Mouse (Mus musculus) lung, embryonic 15.5 days (tissue): ENCODE results near the gene Trp73. TPM values are rescaled to one million over a fixed set of nuclear protein-coding genes. Genes with fewer than 3 reads are reported as not detected.

ENCODE experiments used
- ATAC-seq: fragments of 200-750 bp; cut with Nextera tagmentation; 2 replicates; pipeline ENCODE4 v1.8.0; 2017; ENCODE audit warnings: moderate number of reproducible peaks, borderline replicate concordance; ENCODE audit not compliant: low FRiP score, low TSS enrichment; ENCODE audit errors: extremely low read depth
- H3K27ac ChIP-seq: fragments of 300-500 bp; sonication (generic); 2 replicates; pipeline ENCODE4 v1.5.1; 2015; ENCODE audit warnings: moderate library complexity, mild to moderate bottlenecking, inconsistent platforms
- H3K27me3 ChIP-seq: fragments of 300-500 bp; sonication (generic); 2 replicates; pipeline ENCODE4 v1.6.1; 2015; ENCODE audit warnings: inconsistent platforms
- H3K36me3 ChIP-seq: fragments of 300-500 bp; sonication (generic); 2 replicates; pipeline ENCODE4 v1.6.1; 2015; ENCODE audit warnings: inconsistent platforms
- H3K4me1 ChIP-seq: fragments of 300-500 bp; sonication (generic); 2 replicates; pipeline ENCODE4 v1.6.1; 2015; ENCODE audit warnings: inconsistent platforms
- H3K4me2 ChIP-seq: fragments of 300-500 bp; sonication (generic); 2 replicates; pipeline ENCODE4 v1.6.1; 2015; ENCODE audit warnings: inconsistent platforms, mild to moderate bottlenecking, moderate library complexity
- H3K4me3 ChIP-seq: fragments of 300-500 bp; sonication (generic); 2 replicates; pipeline ENCODE4 v1.5.1; 2015; ENCODE audit warnings: mild to moderate bottlenecking, inconsistent platforms
- H3K9ac ChIP-seq: fragments of 300-500 bp; sonication (generic); 2 replicates; pipeline ENCODE4 v1.6.1; 2015; ENCODE audit warnings: inconsistent platforms
- H3K9me3 ChIP-seq: fragments of 300-500 bp; sonication (generic); 2 replicates; pipeline ENCODE4 v1.6.1; 2016; ENCODE audit warnings: inconsistent platforms
- WGBS: fragments of 180-500 bp; shearing (Covaris S2); methylation state at CpG from one replicate; pipeline ENCODE4 v1.1.7; 2015; 5-methylcytosine and 5-hydroxymethylcytosine counted together
- polyA plus RNA-seq: library from polyadenylated mRNA; unstranded; fragments of >200 nt; fragmentation: Nextera tagmentation; extraction: Ambion mirVana; gene quantifications from 2 replicates; pipeline ENCODE4 v1.2.1, GENCODE M21; 2015

Trp73 gene
- polyA plus RNA-seq, 1 experiment from 2014 or later: 1.6 TPM

GRCm38 (mm10) chr4:154006264-154006663 lies 133.7 kb downstream of the Trp73 start:
- peaks cover 31% of the 10 kb centered on the region for H3K36me3 ChIP-seq
- H3K9ac ChIP-seq: no peak overlapping the region
- no peak for ATAC-seq
- H3K27me3 ChIP-seq: no peaks in the 10 kb centered on the region
- WGBS: 85% methylated on average over 6 of the region's 6 CpGs
- no peak overlapping the region for H3K27ac ChIP-seq
- H3K4me2 ChIP-seq: no peak overlapping the region
- H3K4me3 ChIP-seq: no peak overlapping the region
- peaks cover 4% of the 10 kb centered on the region; the same call in 1 of the 2 replicates for H3K4me1 ChIP-seq
- no peaks in the 10 kb centered on the region for H3K9me3 ChIP-seq

Other genes with a start within 250 kb of the Trp73 start
- gene A430005L14Rik, start 183.0 kb downstream of the Trp73 start, polyA plus RNA-seq: 84.1 and 90.0 TPM in 2 replicates
- 12.2 and 12.4 TPM in 2 replicates for gene Dffb, start 165.1 kb downstream of the Trp73 start, polyA plus RNA-seq
- gene Cep104, start 165.0 kb downstream of the Trp73 start, polyA plus RNA-seq: 16.8 and 18.0 TPM in 2 replicates
- gene Lrrc47, start 128.5 kb downstream of the Trp73 start, polyA plus RNA-seq: 18.0 and 19.5 TPM in 2 replicates
- 28.9 and 39.3 TPM in 2 replicates for gene Smim1, start 114.0 kb downstream of the Trp73 start, polyA plus RNA-seq
- gene Ccdc27, start 97.5 kb downstream of the Trp73 start, polyA plus RNA-seq: not detected in 2 replicates
- gene Wrap73, start 2.2 kb upstream of the Trp73 start, polyA plus RNA-seq: 39.5 and 41.7 TPM in 2 replicates
- 141 and 143 TPM in 2 replicates for gene Tprgl, start 20.5 kb upstream of the Trp73 start, polyA plus RNA-seq
- gene Megf6, start 30.5 kb upstream of the Trp73 start, polyA plus RNA-seq: 20.9 and 23.3 TPM in 2 replicates
- gene Arhgef16, start 161.5 kb upstream of the Trp73 start, polyA plus RNA-seq: 20.8 and 23.0 TPM in 2 replicates
- gene B230104I21Rik, start 195.9 kb upstream of the Trp73 start, polyA plus RNA-seq: not detected in 2 replicates